Mouse (Mus musculus): ENCODE measurements around the gene Gpx5. TPM values are rescaled to one million over a fixed set of nuclear protein-coding genes. Genes with fewer than 3 reads are reported as not detected.

The Gpx5 gene
- polyA plus RNA-seq, 1 experiment from 2014 or later: not detected

DNA sequence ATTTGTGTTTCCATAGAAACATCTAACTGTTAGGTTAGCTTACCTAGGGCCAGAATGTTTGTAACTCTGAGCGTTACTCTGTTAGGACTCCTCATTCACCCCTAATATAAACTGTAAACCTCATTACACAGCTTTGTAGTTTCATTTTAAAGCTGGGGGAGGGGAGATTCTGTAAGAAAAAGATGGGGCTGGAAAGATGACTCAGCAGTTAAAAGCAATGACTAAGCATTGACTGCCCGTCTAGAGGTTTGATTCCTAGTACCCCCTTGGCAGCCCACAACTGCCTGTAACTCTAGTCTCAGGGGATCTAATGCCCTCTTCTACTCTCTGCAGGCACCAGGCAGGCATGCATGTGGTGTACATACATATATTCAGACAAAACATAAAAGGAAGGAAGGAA, 17.3 kb upstream of the Gpx5 start:
- Histone ChIP-seq H3K9ac (no peak overlapping the region), H3K4me1 (replicated peaks) (no peaks in the 10 kb centered on the region), H3K36me3 (replicated peaks) (no peaks in the 10 kb centered on the region), H3K9me3 (replicated peaks) (no peaks in the 10 kb centered on the region), H3K4me2 (no peak overlapping the region), H3K27me3 (no peaks in the 10 kb centered on the region), H3K27ac (replicated peaks) (no peak overlapping the region), H3K4me3 (replicated peaks) (no peak overlapping the region)
- ATAC-seq (ENCODE audit: insufficient read depth): no peak
- 39% methylated on average over 2 of the region's 2 CpGs for WGBS (ENCODE audit: insufficient replicate concordance)

DNA sequence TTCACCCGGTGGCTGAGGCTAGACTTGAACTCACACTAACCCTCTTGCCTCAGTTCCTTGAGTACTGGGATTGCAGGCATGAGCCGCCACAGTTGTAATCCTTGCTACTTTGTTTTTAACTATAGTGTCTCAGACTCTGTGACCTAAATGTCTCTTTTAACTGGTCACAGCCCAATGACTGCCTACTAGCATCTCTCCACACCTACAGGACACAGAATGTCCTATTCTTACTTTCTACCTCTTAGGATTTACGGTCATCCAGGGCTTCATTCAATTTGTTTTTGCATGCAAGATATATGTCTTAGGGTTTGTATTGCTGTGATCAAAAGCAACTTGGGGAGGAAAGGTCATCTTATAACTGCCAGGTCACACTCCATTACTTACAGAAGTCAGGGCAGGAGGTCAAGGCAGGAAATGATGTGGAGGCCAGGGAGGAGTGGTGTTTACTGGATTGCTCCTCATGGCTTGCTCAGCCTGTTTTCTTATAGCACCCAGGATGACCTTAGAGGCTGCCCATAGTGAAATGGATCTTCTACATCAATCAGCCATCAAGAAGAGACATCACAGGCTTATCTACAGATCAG, 12.0 kb upstream of the Gpx5 start:
- H3K4me3 ChIP-seq (replicated peaks): no peak overlapping the region
- H3K27ac ChIP-seq (replicated peaks): no peak overlapping the region
- no peak overlapping the region for H3K4me2 ChIP-seq
- H3K4me1 ChIP-seq (replicated peaks): no peaks in the 10 kb centered on the region
- H3K9ac ChIP-seq: no peak overlapping the region
- no peaks in the 10 kb centered on the region for H3K36me3 ChIP-seq (replicated peaks)
- H3K9me3 ChIP-seq (replicated peaks): no peaks in the 10 kb centered on the region
- no peaks in the 10 kb centered on the region for H3K27me3 ChIP-seq
- 68% methylated on average over 3 of the region's 3 CpGs for WGBS (ENCODE audit: insufficient replicate concordance)
- ATAC-seq (ENCODE audit: insufficient read depth): no peak

DNA sequence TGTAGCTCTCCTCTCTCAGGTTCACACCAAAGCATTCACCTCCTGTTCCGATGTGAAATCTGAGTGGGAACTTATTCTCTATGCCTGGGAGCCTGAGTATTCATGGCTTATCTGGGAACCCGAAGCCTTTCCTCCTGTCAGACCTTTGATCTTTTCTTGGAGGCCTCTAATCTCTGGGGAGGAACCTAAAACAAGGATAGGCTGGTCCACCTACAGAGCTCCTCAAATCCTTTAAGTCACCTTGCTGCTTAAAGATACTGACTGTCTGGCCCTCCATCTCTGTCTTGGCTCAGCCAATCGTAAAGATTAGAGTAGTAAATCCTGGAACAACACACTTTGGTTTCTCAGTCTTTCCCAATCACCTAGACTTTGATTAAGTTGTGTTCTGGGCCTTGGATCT, 6.0 kb upstream of the Gpx5 start:
- no peak overlapping the region for H3K27ac ChIP-seq (replicated peaks)
- 39% methylated on average over 3 of the region's 3 CpGs for WGBS (ENCODE audit: insufficient replicate concordance)
- no peak overlapping the region for H3K9ac ChIP-seq
- no peaks in the 10 kb centered on the region for H3K36me3 ChIP-seq (replicated peaks)
- H3K27me3 ChIP-seq: no peaks in the 10 kb centered on the region
- no peaks in the 10 kb centered on the region for H3K4me1 ChIP-seq (replicated peaks)
- H3K4me2 ChIP-seq: no peak overlapping the region
- ATAC-seq (ENCODE audit: insufficient read depth): no peak
- H3K4me3 ChIP-seq (replicated peaks): no peak overlapping the region
- H3K9me3 ChIP-seq (replicated peaks): no peaks in the 10 kb centered on the region

DNA sequence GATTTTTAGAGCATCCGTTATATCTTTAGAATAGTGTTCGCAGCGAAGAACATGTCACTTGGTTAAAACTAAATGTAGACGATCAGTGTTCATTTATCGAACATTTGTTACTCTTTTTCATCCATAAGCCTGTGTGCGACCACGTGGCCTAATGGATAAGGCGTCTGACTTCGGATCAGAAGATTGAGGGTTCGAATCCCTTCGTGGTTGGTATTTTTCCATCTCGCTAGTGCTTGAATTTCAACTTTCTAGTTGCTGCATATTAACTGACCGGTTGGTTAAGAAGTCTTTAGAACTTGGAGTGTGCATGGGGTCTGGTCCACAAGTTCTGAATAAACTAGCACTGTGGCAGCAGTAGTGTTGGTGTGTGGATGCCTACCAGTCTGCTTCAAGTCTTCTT, 13.0 kb downstream of the Gpx5 start:
- Histone ChIP-seq H3K4me3 (replicated peaks) (peak overlapping the region; percentile 58), H3K36me3 (replicated peaks) (no peaks in the 10 kb centered on the region), H3K27me3 (peaks cover 9% of the 10 kb centered on the region), H3K4me1 (replicated peaks) (peaks cover 24% of the 10 kb centered on the region), H3K9me3 (replicated peaks) (no peaks in the 10 kb centered on the region), H3K4me2 (peak overlapping the region; percentile 77), H3K27ac (replicated peaks) (no peak overlapping the region), H3K9ac (peak overlapping the region; percentile 41; the same call in 1 of the 2 replicates)
- 0% methylated on average over 13 of the region's 13 CpGs for WGBS (ENCODE audit: insufficient replicate concordance)
- ATAC-seq (ENCODE audit: insufficient read depth): peak; percentile 59

DNA sequence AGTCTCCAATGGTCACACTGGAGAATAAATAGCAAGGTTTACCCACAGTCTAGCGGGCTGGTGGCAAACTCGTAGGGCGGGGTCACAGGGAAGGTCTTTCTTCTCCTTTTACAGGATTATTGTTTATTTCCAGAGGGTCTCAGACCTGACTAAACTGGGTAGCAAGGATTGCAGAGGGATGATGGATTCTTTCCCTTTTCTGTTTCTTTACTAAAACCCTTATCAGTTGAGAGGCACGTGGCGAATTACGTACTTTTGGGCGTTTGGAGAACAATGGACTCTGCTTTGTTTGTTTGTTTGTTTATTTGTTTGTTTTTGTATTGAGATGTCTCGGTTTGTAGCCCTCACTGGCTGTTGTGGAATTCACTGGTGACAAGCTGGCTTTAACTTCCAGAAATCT, 13.5 kb downstream of the Gpx5 start:
- H3K4me3 ChIP-seq (replicated peaks): peak overlapping the region; percentile 58
- H3K4me2 ChIP-seq: peak overlapping the region; percentile 77
- H3K9ac ChIP-seq: peak overlapping the region; percentile 41
- under 1% methylated on average over 8 of the region's 8 CpGs for WGBS (ENCODE audit: insufficient replicate concordance)
- H3K9me3 ChIP-seq (replicated peaks): no peaks in the 10 kb centered on the region
- H3K27me3 ChIP-seq: peaks cover 9% of the 10 kb centered on the region
- H3K36me3 ChIP-seq (replicated peaks): no peaks in the 10 kb centered on the region
- ATAC-seq (ENCODE audit: insufficient read depth): no peak
- no peak overlapping the region for H3K27ac ChIP-seq (replicated peaks)
- H3K4me1 ChIP-seq (replicated peaks): peaks cover 26% of the 10 kb centered on the region

DNA sequence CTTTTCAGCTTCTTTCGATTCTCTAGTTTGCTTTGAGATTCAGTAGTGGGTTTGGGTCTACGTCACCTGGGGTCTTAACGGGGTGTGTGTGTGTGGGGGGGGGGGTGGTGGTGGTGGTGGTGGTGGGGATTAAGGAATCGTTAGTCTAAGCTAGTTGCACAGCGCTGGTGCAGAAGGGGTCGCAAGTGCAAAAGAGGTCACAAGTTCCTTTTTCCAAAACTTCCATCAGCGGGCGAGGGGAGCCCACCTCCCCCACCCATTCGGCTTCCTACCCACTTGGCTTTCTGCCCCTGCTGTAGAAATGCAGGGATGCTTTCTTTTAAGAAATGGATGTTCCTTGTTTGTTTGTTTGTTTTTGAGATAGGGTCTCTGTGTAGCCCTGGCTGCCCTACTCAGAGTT, 16.0 kb downstream of the Gpx5 start:
- H3K4me2 ChIP-seq: peak overlapping the region; percentile 84
- H3K36me3 ChIP-seq (replicated peaks): no peaks in the 10 kb centered on the region
- no peak overlapping the region for H3K27ac ChIP-seq (replicated peaks)
- H3K4me1 ChIP-seq (replicated peaks): peaks cover 30% of the 10 kb centered on the region
- under 1% methylated on average over 9 of the region's 9 CpGs for WGBS (ENCODE audit: insufficient replicate concordance)
- H3K9ac ChIP-seq: 0 out of 2 replicates have a peak overlapping the region, but pooled peaks have one; percentile 47
- no peaks in the 10 kb centered on the region for H3K9me3 ChIP-seq (replicated peaks)
- no peak for ATAC-seq (ENCODE audit: insufficient read depth)
- H3K4me3 ChIP-seq (replicated peaks): peak overlapping the region; percentile 64
- peaks cover 16% of the 10 kb centered on the region for H3K27me3 ChIP-seq

DNA sequence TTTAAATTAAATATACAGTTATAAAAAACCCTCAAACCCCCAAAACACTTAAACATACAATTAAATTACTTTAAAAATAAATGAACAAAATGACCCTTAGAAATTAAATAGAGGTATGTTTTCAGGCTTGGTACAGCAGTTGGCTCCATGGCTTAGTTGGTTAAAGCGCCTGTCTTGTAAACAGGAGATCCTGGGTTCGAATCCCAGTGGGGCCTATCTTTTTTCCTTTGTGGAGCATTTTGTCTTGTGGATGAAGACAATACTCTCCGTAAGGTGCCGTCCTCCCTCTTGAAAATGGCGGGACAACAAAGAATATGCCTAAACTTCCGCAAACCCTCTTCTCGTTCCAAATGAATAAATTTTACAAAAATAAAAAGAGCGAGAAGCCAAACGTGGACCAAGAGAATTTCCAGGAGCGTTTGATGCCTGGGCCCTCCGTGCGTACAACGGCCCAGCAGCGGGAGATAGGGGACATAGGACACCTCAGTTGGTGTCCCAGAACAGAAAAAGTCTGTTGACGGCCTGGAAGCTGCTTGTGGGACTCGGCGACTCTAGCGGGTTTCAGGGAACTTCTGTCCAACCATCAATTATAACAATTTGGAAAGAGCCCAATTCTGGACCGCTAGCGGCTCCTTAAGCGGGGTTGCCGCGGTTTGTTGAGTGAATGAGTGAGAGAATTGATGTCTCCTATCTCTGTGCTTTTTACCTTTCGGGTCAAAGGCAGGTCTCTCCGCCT, 16.5 kb downstream of the Gpx5 start:
- no peak overlapping the region for H3K27ac ChIP-seq (replicated peaks)
- peak overlapping the region; percentile 47; the same call in 1 of the 2 replicates for H3K9ac ChIP-seq
- H3K4me1 ChIP-seq (replicated peaks): peaks cover 30% of the 10 kb centered on the region
- peak overlapping the region; percentile 64 for H3K4me3 ChIP-seq (replicated peaks)
- peak overlapping the region; percentile 84 for H3K4me2 ChIP-seq
- peaks cover 16% of the 10 kb centered on the region for H3K27me3 ChIP-seq
- ATAC-seq (ENCODE audit: insufficient read depth): peak; percentile 49; the same call in 1 of the 2 replicates
- no peaks in the 10 kb centered on the region for H3K9me3 ChIP-seq (replicated peaks)
- under 1% methylated on average over 25 of the region's 25 CpGs for WGBS (ENCODE audit: insufficient replicate concordance)
- no peaks in the 10 kb centered on the region for H3K36me3 ChIP-seq (replicated peaks)

DNA sequence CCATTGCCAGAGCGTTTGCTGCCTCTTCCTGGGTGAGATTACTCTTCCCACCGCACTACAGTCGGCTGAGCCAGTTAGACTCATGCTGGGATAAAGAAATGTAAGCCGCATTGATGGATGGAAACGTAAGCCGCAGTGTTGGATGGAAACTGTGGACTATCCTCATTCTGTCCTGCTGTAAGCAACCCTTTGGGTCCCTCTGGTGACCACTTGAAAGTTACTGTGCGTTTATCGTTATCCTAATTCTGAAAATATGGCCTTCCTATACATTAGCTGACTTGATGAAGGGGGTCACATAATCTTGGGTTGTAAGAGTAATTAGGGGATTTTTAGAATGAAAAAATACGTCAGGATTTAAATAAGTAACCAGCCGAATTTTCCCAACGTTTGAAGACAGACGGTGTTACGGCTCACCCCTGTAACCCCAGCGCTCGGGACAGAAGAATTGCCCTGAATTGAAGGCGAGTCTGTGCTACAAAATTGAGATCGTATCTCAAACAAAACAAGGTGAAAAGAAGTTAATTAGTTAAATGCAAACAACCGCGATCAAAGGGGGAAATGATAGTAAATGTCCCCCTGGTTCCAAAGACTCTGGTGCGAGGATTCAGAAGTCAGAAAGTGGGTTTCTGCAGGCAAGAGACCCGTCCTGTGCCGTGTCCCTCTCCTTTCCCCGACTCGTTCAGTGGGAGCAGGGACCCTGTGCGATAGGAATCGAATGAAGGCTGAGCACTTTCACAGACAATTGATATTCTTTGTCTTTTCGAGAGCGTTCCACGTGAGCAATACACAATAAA, 17.3 kb downstream of the Gpx5 start:
- under 1% methylated on average over 29 of the region's 29 CpGs for WGBS (ENCODE audit: insufficient replicate concordance)
- H3K27ac ChIP-seq (replicated peaks): no peak overlapping the region
- ATAC-seq (ENCODE audit: insufficient read depth): peak; percentile 52; the same call in 1 of the 2 replicates
- 0 out of 2 replicates have a peak overlapping the region, but pooled peaks have one; percentile 26 for H3K9ac ChIP-seq
- H3K4me2 ChIP-seq: peak overlapping the region; percentile 84
- peaks cover 30% of the 10 kb centered on the region for H3K4me1 ChIP-seq (replicated peaks)
- peaks cover 16% of the 10 kb centered on the region for H3K27me3 ChIP-seq
- peak overlapping the region; percentile 64 for H3K4me3 ChIP-seq (replicated peaks)
- H3K36me3 ChIP-seq (replicated peaks): no peaks in the 10 kb centered on the region
- H3K9me3 ChIP-seq (replicated peaks): no peaks in the 10 kb centered on the region

DNA sequence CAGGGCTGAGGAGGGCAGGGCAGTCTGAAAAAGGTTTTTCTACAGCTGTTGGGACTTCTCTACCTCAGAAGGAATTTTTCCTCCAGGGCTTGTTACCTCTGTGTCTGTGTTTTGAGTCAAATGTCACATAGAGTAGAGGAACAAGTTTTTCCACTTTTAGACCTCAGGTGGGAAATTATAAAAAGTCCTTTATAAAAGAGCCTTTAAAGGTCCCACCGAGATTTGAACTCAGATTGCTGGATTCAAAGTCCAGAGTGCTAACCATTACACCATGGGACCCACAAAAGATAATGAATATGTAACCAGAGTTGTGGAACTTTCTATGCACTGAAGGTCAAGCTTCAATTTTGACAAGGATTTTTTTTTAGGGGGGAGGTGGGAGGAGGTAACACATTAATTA, 24.3 kb downstream of the Gpx5 start:
- 0% methylated on average over 1 of the region's 1 CpGs for WGBS (ENCODE audit: insufficient replicate concordance)
- ATAC-seq (ENCODE audit: insufficient read depth): no peak
- Histone ChIP-seq H3K27ac (replicated peaks) (no peak overlapping the region), H3K36me3 (replicated peaks) (no peaks in the 10 kb centered on the region), H3K27me3 (peaks cover 9% of the 10 kb centered on the region; the same call in 1 of the 2 replicates), H3K4me2 (peak overlapping the region; percentile 38), H3K9ac (no peak overlapping the region), H3K9me3 (replicated peaks) (no peaks in the 10 kb centered on the region), H3K4me1 (replicated peaks) (peaks cover 9% of the 10 kb centered on the region; the same call in 1 of the 2 replicates), H3K4me3 (replicated peaks) (no peak overlapping the region)

DNA sequence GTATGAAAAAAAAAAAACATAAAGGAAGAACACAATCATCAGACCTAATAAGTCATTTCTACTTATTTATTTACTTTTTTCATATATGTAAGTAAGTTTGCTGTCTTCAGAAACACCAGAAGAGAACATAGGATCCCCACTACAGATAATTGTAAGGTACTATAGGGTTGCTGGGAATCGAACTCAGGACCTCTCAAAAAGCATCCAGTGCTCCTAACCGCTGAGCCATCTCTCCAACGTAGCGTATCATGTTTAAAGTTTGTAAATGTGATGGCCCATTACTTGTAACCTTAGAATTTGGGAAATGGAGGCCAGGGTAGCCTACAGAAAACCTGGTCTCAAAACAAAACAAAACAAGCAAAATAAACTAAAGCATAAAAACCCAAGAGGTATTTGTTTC, 25.0 kb downstream of the Gpx5 start:
- no peak overlapping the region for H3K27ac ChIP-seq (replicated peaks)
- H3K4me3 ChIP-seq (replicated peaks): 0 out of 2 replicates have a peak overlapping the region, but pooled peaks have one; percentile 3
- WGBS (ENCODE audit: insufficient replicate concordance): 27% methylated on average over 4 of the region's 4 CpGs
- H3K4me1 ChIP-seq (replicated peaks): peaks cover 9% of the 10 kb centered on the region; the same call in 1 of the 2 replicates
- H3K4me2 ChIP-seq: peak overlapping the region; percentile 38
- no peaks in the 10 kb centered on the region for H3K36me3 ChIP-seq (replicated peaks)
- peaks cover 5% of the 10 kb centered on the region; the same call in 1 of the 2 replicates for H3K27me3 ChIP-seq
- H3K9ac ChIP-seq: no peak overlapping the region
- no peaks in the 10 kb centered on the region for H3K9me3 ChIP-seq (replicated peaks)
- no peak for ATAC-seq (ENCODE audit: insufficient read depth)

DNA sequence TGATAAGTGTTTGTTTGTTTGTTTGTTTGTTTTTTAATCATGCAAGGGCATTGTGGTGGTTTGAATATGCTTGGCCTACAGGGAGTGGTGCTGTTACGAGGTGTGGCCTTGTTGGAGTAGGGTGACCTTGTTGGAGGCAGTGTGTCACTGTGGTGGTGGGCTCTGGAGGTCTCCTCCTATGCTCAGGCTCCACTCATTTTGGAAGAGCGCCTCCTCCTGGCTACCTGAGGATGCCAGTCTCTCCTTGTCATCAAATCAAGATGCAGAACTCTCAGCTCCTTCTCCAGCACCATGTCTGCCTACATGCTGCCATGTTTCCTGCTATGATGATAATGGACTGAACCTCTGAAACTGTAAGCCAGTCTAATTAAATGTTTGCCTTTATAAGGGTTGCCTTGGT, 26.8 kb downstream of the Gpx5 start:
- peaks cover 15% of the 10 kb centered on the region for H3K4me1 ChIP-seq (replicated peaks)
- no peak overlapping the region for H3K27ac ChIP-seq (replicated peaks)
- H3K36me3 ChIP-seq (replicated peaks): no peaks in the 10 kb centered on the region
- H3K27me3 ChIP-seq: peaks cover 11% of the 10 kb centered on the region; the same call in 1 of the 2 replicates
- no peaks in the 10 kb centered on the region for H3K9me3 ChIP-seq (replicated peaks)
- H3K4me2 ChIP-seq: no peak overlapping the region
- no peak overlapping the region for H3K9ac ChIP-seq
- WGBS (ENCODE audit: insufficient replicate concordance): 53% methylated on average over 2 of the region's 2 CpGs
- H3K4me3 ChIP-seq (replicated peaks): no peak overlapping the region
- no peak for ATAC-seq (ENCODE audit: insufficient read depth)

Data from liver, embryonic 15.5 days (tissue).